Mouse (Mus musculus): Measurements from ENCODE around the gene Rbbp4. TPM values are rescaled to one million over a fixed set of nuclear protein-coding genes. Genes with fewer than 3 reads are reported as not detected.
A peak's percentile ranks its signal among the peaks of the same experiment; 100 is the strongest.

Rbbp4 gene
- total and polyA plus RNA-seq, 2 experiments from 2014 or later = 83.2 to 234 TPM

DNA sequence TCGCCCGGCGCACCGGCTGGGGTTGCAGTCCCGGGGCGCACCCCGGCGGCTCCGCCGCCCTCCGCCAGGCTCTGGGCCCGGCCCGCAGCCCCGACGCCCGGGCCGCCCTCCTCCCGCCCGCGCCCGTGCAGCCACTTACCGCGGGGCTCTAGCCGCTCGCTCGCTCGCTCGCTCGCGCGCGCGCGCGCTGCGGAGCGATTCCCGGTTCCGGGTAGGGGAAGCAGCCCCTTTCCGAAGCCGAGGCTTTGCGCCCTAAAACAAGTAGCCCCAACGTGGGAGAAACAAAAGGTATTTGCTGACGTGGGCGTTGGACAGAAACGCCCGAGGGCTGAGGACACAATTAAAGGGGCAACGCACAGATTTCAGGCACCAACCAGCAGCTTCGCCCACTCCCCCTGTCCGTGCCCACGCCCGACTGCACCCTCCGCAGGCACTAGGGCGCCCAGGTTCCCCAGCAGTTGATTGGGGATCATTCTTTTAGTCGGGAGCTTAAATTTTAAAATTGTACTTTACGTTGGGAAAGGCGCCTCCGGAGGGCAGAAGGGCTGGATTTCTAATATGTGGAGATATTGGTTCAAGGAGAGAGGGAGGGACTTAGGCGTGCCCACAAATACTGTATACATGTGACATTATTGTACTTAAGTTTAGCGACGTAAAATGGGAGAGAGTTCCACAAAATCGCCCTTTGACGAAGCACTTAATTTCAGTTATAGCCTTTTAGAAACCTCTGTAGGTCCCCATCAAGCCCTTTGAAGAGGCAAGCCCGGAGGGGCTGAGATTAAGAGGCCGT, 42.6 kb upstream of the Rbbp4 start, which contains the start of gene Zbtb8a:
Gene Zbtb8a (minus strand): TSS at position 516 of the 790 bp plus-strand sequence.
- WGBS = 1% methylated on average over 56 of the region's 65 CpGs
- peak within 1 kb of the TSS; percentile 93 for H3K27ac ChIP-seq
- ATAC-seq = peak; percentile 81
- H3K36me3 ChIP-seq (ENCODE audit: insufficient read depth, low read length) = no peaks in the 10 kb centered on the region
- H3K27me3 ChIP-seq (ENCODE audit: insufficient read depth, low read length) = no peaks in the 10 kb centered on the region
- H3K9ac ChIP-seq (replicated peaks; ENCODE audit: low read length) = peak within 1 kb of the TSS; percentile 98
- no peaks in the 10 kb centered on the region for H3K4me1 ChIP-seq (ENCODE audit: insufficient read depth, low read length)
- no peaks in the 10 kb centered on the region for H3K9me3 ChIP-seq (ENCODE audit: low read length)
- H3K4me3 ChIP-seq (ENCODE audit: low read length) = peak within 1 kb of the TSS; percentile 81
- peak within 1 kb of the TSS; percentile 62 for H3K4me2 ChIP-seq (ENCODE audit: low read depth, low read length)
- no peak; the same call in 1 of the 2 replicates for TF ChIP-seq CTCF (IDR thresholded peaks at IDR 0.05; ENCODE audit: low read depth)
- DNase-seq (ENCODE audit: low spot score) = peak; percentile 88

DNA sequence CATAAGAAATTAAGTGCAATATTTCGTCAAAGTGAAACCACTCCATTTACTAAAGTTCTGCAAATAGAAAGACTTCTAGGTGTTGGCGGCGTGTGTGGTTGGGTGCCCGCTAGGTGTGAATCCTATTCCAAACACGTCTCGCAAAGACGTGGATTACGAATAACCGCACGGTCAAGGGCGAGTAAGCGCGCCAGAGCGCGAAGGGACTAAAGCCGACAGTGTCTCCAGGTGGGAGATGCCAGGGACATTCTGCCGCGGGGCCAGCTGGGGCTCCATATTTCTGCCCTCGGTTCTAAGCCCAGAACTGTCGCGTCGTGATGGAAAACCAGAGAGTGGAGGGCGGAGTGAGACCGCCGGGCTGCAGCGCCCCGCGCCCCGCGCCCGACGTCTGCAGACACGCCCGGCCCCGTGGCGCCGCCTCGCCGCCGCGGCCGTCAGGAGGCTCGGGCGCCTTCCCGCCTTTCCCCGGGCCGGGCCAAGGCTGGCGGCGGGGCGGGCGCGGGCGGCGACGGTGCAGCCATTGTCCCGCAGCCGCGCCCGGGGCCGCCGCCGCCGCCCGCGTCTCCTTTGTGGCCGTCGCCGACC, 41.9 kb upstream of the Rbbp4 start:
- peak overlapping the region; percentile 81 for H3K4me3 ChIP-seq (ENCODE audit: low read length)
- no peaks in the 10 kb centered on the region for H3K36me3 ChIP-seq (ENCODE audit: insufficient read depth, low read length)
- peak; percentile 23; the same call in 1 of the 2 replicates for TF ChIP-seq CTCF (IDR thresholded peaks at IDR 0.05; ENCODE audit: low read depth)
- H3K9ac ChIP-seq (replicated peaks; ENCODE audit: low read length) = peak overlapping the region; percentile 98
- H3K4me1 ChIP-seq (ENCODE audit: insufficient read depth, low read length) = no peaks in the 10 kb centered on the region
- H3K9me3 ChIP-seq (ENCODE audit: low read length) = no peaks in the 10 kb centered on the region
- H3K27me3 ChIP-seq (ENCODE audit: insufficient read depth, low read length) = no peaks in the 10 kb centered on the region
- peak; percentile 73 for ATAC-seq
- DNase-seq (ENCODE audit: low spot score) = peak; percentile 74
- H3K4me2 ChIP-seq (ENCODE audit: low read depth, low read length) = peak overlapping the region; percentile 62
- H3K27ac ChIP-seq = peak overlapping the region; percentile 93
- under 1% methylated on average over 55 of the region's 68 CpGs for WGBS

DNA sequence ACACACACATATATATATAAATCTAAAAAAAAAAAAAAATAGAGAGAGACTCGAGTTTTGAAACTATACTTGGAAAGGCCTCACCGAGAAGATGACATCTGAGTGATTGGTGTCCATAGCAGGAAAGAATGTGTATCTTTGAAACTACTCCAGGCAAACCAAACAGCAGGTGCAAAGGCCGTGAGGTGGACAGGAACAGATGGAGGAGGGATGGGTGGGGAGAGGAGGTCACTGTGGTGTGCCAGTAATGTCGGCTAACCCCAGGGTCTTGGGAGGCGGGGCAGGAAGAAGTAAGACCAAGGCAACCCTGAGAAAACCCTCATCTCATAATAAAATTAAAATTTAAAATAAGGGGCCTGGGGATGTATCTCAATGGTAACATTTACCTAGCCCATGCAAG, 40.7 kb upstream of the Rbbp4 start:
- 73% methylated on average over 5 of the region's 5 CpGs for WGBS
- TF ChIP-seq CTCF (IDR thresholded peaks at IDR 0.05; ENCODE audit: low read depth) = no peak

DNA sequence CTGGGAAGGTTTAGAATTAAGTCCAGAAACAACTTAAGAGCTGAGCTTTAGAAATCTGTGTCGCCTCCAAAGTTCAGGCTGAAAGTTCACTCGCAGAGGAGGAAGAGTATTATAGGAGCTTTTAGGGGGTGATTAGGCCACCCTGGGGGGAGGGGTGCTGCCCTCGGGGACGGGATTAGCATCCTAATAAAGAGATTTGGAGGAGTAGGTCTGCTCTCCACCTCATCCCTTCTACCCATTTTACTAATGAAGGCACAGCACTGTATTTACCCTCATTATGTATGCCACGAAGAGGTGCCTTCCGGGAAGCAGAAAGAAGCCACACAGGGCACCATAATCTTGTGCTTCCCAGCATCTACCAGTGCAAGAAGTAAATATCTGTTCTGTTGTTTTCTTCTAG, 39.8 kb upstream of the Rbbp4 start:
- TF ChIP-seq CTCF (IDR thresholded peaks at IDR 0.05; ENCODE audit: low read depth) = no peak
- H3K27me3 ChIP-seq (ENCODE audit: insufficient read depth, low read length) = no peaks in the 10 kb centered on the region
- no peak overlapping the region for H3K4me3 ChIP-seq (ENCODE audit: low read length)
- ATAC-seq (no peak), DNase-seq (ENCODE audit: low spot score) (no peak)
- WGBS = 27% methylated on average over 6 of the region's 6 CpGs
- no peak overlapping the region for H3K27ac ChIP-seq
- H3K4me2 ChIP-seq (ENCODE audit: low read depth, low read length) = no peak overlapping the region
- no peaks in the 10 kb centered on the region for H3K36me3 ChIP-seq (ENCODE audit: insufficient read depth, low read length)
- H3K9me3 ChIP-seq (ENCODE audit: low read length) = no peaks in the 10 kb centered on the region
- no peaks in the 10 kb centered on the region for H3K4me1 ChIP-seq (ENCODE audit: insufficient read depth, low read length)
- no peak overlapping the region for H3K9ac ChIP-seq (replicated peaks; ENCODE audit: low read length)

More for the DNA sequence above, 40.7 kb upstream of the Rbbp4 start:
- no peak overlapping the region for H3K9ac ChIP-seq (replicated peaks; ENCODE audit: low read length)
- no peaks in the 10 kb centered on the region for H3K27me3 ChIP-seq (ENCODE audit: insufficient read depth, low read length)
- H3K4me2 ChIP-seq (ENCODE audit: low read depth, low read length) = 0 out of 2 replicates have a peak overlapping the region, but pooled peaks have one; percentile 62
- ATAC-seq (no peak), DNase-seq (ENCODE audit: low spot score) (no peak)
- no peaks in the 10 kb centered on the region for H3K4me1 ChIP-seq (ENCODE audit: insufficient read depth, low read length)
- H3K27ac ChIP-seq = no peak overlapping the region
- no peak overlapping the region for H3K4me3 ChIP-seq (ENCODE audit: low read length)
- no peaks in the 10 kb centered on the region for H3K9me3 ChIP-seq (ENCODE audit: low read length)
- H3K36me3 ChIP-seq (ENCODE audit: insufficient read depth, low read length) = no peaks in the 10 kb centered on the region

DNA sequence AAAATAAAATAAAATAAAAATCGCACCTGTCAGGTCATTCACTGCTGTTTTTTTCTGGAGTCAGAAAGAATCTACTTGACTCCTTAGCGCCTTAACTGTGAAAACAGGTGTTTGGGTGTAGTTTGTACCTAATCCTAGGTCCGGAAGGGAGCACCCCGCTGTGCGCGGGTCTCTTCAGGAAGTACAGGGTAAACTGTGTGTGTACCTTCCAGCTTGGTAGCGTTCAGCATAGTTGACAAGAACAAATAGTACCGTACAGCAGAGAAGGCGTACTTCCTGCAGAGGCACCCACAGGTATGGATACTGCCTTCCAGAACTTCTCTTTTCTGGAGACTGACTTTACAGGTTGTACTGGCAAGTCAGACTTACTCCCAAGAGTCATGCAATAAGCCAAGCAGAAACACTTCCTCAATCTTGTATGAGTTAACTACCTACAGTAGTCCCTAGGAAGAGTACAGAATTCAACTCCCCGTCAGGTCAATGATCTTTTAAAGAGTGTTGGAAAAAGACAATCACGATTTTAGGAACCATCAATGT, 39.1 kb upstream of the Rbbp4 start:
- TF ChIP-seq CTCF (IDR thresholded peaks at IDR 0.05; ENCODE audit: low read depth) = no peak
- Histone ChIP-seq H3K27me3 (ENCODE audit: insufficient read depth, low read length) (no peaks in the 10 kb centered on the region), H3K9ac (replicated peaks; ENCODE audit: low read length) (no peak overlapping the region), H3K27ac (no peak overlapping the region), H3K36me3 (ENCODE audit: insufficient read depth, low read length) (no peaks in the 10 kb centered on the region), H3K4me3 (ENCODE audit: low read length) (no peak overlapping the region), H3K9me3 (ENCODE audit: low read length) (no peaks in the 10 kb centered on the region), H3K4me2 (ENCODE audit: low read depth, low read length) (no peak overlapping the region), H3K4me1 (ENCODE audit: insufficient read depth, low read length) (no peaks in the 10 kb centered on the region)
- no peak for ATAC-seq
- DNase-seq (ENCODE audit: low spot score) = no peak
- WGBS = 52% methylated on average over 11 of the region's 11 CpGs

DNA sequence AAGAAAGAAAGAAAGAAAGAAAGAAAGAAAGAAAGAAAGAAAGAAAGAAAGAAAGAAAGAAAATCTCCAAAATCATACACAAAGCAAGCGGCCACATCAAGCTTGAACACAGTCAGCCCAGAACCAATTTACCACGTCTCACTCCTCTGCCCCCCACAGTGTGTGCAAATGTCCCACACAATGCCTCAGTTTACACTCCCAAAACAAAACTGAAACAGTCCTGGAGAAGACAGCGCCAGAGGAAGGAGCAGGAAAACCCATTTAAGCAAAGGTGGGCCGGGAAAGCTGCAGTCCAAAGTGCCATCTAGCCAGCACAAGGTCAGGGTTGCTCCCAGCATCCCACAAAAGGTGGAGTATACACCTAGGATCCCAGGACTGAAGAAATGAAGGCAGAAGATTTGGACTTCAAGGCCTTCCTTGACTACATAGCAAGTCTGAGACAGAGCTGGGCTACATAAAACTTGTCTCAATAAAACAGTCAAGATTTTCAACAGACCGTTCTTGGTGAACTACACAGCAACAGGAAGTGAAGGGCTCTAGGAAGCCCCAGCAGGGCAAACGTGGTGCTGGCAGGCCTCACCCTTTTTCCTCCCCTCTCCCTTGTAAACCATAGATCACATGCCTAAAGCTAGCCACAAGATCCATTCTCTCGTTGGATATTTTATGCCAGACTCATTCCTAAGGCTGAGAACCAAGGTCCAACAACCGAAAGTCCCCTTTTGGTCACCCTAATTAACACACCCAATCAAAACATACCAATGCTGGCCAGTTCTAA, 38.2 kb upstream of the Rbbp4 start:
- H3K4me2 ChIP-seq (ENCODE audit: low read depth, low read length) = no peak overlapping the region
- WGBS = 49% methylated on average over 8 of the region's 8 CpGs

More for the DNA sequence above, 38.2 kb upstream of the Rbbp4 start:
- Histone ChIP-seq H3K9me3 (ENCODE audit: low read length) (no peaks in the 10 kb centered on the region), H3K27me3 (ENCODE audit: insufficient read depth, low read length) (no peaks in the 10 kb centered on the region), H3K36me3 (ENCODE audit: insufficient read depth, low read length) (no peaks in the 10 kb centered on the region), H3K4me3 (ENCODE audit: low read length) (no peak overlapping the region), H3K27ac (no peak overlapping the region), H3K9ac (replicated peaks; ENCODE audit: low read length) (no peak overlapping the region), H3K4me1 (ENCODE audit: insufficient read depth, low read length) (no peaks in the 10 kb centered on the region)
- DNase-seq (ENCODE audit: low spot score) (no peak), ATAC-seq (no peak)
- TF ChIP-seq CTCF (IDR thresholded peaks at IDR 0.05; ENCODE audit: low read depth) = no peak

Measured in hindbrain, postnatal 0 days (tissue).